Mouse (Mus musculus) cerebellum, adult 2 months (tissue): ENCODE measurements around the gene Hic1.

ENCODE experiments used
- CTCF ChIP-seq: fragments of 200-500 bp; IDR thresholded peaks from 2 replicates; pipeline ENCODE4 v1.5.1; 2011; ENCODE audit warnings: low read depth, mild to moderate bottlenecking, control low read depth, low read length, moderate library complexity, borderline replicate concordance; ENCODE audit not compliant: insufficient read depth
- POLR2A ChIP-seq: fragments of 200-500 bp; IDR thresholded peaks from 2 replicates; pipeline ENCODE4 v1.6.1; 2011; ENCODE audit warnings: low read length, control low read depth, borderline replicate concordance; ENCODE audit not compliant: insufficient read depth

GRCm38 (mm10) chr11:75166193-75166842 lies 3.0 kb downstream of the Hic1 start:
- TF ChIP-seq CTCF (no peak), POLR2A (no peak)
